Mouse (Mus musculus) retina, embryonic 14.5 days (tissue): Measurements from ENCODE around the gene Ppp1ca.

Experiments used
- DNase-seq: peaks from one replicate; pipeline ENCODE4 v3.0.0-alpha.2; 2015; ENCODE audit warnings: low spot score

The Ppp1ca gene

GRCm38 (mm10) chr19:4191528-4192250 lies at the start of gene Ppp1ca:
TSS of gene Ppp1ca (plus strand) at chr19:4192065.
- DNase-seq = peak; percentile 96

- DNase-seq = no peak
These were observed 49.3 kb upstream of the Ppp1ca start for GRCm38 (mm10) chr19:4142416-4143173.

DNA sequence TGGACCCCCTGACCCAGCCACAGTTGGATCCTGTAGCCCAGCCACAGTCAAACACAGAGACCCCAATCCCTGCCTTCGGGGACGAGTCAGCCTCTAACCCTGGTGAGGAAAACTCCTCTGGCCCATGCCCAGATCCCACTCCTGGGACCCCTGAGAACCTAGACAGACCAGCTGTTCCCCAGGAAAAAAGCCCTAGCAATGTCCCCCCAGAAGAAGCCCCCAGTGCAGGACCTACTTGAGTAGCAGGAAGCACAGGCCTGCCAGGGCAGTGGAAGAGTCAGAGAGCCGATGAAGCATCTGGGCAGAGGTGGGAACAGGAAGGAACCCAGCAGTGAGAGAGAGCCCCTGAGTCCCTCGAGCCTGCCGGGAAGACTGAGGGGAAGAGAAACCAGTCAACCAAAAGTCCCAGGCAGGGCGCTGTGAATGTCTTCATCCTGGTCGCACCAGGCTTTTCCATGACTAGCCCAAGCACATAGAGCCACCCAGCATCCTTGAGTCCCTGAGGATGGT lies 48.1 kb upstream of the Ppp1ca start, which contains the start of gene Cabp4:
Gene Cabp4 (minus strand): TSS at position 275 of the 510 bp plus-strand sequence.
- DNase-seq = no peak

- DNase-seq = no peak
These were observed 47.0 kb upstream of the Ppp1ca start for GRCm38 (mm10) chr19:4144550-4145498.

DNA sequence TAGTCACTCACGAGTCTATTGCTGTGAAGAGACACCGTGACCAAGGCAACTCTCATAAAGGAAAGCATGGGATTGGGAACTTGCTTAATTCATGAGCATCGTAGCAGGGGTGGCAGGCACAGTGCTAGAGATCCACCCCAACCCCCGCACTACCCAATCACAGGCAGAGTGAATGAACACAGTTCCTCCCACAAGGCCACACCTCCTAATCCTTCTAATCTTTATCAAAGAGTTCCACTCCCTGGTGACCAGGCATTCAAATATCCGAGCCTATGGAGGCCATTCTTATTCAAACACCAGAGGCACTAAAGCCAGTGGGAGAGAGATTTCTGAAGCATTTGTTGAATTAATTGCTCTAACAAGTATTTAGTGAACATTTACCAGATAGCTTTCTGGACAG lies 45.9 kb upstream of the Ppp1ca start:
- DNase-seq = no peak

DNA sequence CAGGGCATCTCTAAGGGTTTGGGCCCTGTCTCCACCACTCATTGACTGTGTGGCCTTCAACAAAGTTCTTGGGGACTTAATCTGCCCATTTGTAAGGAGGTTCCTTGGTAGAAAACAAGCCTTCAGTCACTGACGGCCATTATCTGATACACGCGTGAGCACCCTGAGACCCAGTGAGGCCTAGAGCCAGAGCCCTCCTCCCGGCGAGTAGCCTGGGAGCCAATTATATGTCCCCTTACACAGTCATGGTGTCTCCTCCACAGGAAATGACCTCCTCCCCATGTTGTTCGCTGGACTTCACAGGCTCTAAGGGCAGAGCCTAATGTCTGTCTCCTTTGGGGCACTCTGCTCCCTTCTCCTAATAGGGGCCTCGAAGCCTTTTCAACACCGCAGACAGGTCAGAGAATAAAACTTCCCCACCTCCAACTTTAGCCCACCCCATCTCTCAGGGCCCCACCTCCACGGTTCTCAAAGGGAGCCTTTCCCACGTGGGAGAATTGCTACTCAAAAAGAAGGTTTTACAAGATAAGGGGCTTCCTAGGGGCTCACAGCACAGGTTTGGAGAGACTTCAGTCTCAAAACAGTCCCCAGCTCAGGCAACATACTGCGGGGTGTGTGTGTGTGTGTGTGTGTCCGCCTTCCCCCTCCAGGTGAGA lies 45.4 kb upstream of the Ppp1ca start:
- no peak for DNase-seq

DNA sequence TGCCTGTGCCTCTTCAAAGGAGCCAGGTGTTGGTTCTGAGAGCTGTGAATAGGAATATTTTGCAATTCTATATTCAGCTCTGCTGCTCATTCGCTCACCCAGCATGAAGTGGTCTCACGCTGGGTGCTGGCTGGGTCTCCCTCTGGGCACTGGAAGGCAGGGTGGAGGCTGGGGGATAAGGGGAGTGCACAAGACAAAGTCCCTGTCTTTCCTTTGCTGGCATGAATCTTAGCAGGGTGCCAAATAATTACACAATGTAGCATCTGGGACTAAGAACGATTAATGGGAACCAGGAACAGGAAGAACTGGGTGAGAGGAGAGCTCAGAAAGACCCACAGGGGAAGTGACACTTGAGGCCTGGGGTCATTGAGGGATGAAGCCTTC lies 44.9 kb upstream of the Ppp1ca start:
- no peak for DNase-seq

DNA sequence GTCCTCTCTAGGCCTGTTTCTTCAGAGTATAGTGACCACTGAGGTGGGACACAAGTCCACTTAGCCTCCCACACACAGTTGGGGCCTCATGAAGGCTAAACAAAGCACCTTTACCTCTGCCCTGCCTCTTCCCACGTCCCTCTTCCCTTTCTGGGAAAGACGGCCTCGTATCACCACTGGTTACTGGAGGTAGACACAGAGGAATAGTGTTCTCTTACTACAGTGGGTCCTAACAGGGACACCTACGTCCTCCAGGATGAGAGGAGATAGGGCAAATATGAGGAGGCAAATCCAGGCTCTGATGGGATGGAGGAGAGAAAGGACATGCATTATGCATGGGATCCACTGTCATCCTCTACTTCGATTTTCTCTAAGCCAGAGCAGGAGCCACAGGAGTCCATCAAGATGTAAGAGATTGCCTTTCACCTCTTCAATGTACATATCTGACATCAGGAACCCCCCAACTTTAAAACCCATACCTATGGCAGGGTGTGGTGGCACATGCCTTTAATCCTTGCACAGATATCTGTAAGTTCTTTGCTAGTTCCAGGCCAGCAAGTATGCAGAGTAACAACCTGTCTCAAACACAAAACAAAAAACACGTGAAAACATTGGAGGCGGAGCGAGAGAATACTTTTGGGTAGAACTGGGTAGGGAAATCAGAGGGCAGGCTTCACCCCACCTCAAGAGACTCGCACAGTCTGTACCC lies 43.9 kb upstream of the Ppp1ca start:
- DNase-seq = no peak

DNA sequence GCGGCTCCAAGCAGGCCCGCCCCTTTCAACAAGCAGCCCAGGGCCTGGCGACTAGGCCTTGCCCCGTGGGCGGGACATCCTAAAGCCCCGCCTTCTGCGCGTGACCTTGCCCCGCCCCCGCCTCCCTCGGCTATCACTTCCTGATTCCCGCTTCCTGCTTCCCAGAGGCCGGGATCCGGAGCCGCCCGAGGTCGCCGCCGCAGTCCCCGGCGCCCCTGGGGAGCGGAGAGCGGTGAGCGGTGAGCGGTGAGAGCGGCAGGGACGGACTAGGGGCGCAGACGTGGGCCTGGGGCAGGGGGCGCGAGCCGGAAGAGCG lies 43.4 kb upstream of the Ppp1ca start, which contains the start of gene Coro1b:
Gene Coro1b (plus strand): TSS at position 129 of the 316 bp plus-strand sequence.
- peak; percentile 95 for DNase-seq

DNA sequence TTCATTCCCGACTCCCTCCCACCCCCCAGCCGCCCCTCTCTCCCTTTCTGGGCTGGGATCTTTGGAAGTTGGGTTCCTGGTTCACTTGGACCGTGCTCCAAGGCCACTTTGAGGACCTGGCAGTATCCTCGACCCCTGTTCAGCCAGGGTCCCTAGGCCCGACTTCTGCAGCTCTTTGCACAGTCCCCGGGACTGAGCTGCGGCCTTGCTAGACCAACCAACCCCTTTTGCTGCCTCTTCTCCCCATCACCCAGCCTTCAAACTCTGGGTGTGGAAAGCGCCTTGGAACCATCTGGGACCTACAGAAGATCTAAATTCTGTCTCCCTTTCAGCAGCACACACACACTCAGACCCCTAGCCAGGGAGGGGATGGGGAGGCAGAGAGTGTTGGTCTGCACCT lies 43.0 kb upstream of the Ppp1ca start:
- DNase-seq = no peak

DNA sequence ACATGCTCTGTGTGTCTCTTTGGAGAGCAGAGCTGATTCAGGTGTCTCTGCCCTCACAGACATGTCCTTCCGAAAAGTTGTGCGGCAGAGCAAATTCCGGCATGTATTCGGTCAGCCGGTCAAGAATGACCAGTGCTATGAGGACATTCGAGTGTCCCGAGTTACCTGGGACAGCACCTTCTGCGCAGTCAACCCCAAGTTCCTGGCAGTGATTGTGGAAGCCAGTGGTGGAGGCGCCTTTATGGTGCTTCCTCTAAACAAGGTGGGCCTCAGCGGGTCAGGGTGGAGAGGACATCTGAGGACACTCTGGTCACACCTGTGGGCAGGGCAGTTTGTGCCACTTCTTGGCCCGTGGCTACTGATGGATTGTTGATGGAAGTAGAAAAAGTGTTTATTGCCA lies 42.6 kb upstream of the Ppp1ca start:
- DNase-seq = no peak

DNA sequence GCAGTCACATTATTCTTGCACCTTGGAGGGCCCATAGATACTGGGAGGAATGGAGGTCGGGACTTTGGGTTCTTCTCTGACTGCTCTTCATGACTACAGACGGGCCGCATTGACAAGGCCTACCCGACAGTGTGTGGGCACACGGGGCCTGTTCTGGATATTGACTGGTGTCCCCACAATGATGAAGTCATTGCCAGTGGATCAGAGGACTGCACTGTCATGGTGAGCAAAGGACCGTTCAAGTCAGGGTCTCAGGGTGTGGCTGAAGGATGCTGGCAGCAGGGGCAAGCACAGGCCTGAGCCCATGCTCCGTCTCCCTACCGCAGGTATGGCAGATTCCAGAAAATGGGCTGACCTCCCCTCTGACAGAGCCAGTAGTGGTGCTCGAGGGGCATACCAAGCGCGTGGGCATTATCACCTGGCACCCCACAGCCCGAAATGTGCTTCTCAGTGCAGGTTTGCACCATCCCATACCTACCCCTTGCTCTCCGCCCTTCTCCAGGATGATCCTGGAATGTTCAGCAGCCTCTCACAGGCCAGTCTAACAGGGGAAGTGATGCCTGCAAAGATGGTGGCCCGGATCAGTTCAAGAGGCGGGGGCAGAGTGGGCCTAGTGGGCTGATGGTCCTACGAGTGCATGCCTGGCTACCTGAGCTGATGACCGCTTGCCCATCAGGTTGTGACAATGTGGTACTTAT lies 42.0 kb upstream of the Ppp1ca start:
- DNase-seq = no peak

DNA sequence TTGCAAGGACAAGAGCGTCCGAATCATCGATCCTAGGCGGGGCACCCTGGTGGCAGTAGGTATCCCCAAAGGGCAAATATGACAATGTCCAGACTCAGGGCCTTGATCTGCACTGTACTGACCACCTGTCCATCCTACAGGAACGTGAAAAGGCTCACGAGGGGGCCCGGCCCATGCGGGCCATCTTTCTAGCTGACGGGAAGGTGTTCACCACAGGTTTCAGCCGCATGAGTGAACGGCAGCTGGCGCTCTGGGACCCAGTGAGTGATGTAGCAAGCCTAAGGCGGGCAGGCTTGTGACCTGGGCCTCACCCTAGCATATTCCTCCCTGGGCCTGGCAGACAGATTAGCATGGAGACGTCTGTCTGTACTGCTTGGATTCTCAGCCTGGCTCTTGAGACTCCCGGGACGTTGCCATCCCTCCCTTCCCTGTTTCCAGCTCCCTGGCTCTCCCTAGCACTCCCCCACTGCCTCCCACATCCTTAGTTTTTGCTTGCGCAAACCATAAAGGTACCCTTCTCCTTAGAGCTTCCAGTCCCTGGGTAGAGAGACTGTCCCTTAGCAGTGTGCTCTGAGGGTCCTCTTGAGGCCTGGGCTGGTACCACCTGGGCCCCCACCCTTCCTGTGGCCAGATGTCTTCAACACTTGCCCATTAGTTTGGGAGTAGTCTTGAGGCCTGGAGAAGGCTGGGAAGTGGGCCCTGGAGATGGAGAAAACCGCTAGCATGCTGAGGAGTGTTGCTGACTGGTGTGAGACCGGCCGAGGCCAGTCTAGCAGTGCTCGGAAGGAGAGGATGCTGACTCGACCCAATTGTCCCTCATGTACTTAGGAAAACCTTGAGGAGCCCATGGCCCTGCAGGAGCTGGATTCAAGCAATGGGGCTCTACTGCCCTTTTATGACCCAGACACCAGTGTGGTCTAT lies 41.0 kb upstream of the Ppp1ca start:
- DNase-seq = no peak

GRCm38 (mm10) chr19:4151488-4151860 lies 40.4 kb upstream of the Ppp1ca start:
- no peak for DNase-seq

DNA sequence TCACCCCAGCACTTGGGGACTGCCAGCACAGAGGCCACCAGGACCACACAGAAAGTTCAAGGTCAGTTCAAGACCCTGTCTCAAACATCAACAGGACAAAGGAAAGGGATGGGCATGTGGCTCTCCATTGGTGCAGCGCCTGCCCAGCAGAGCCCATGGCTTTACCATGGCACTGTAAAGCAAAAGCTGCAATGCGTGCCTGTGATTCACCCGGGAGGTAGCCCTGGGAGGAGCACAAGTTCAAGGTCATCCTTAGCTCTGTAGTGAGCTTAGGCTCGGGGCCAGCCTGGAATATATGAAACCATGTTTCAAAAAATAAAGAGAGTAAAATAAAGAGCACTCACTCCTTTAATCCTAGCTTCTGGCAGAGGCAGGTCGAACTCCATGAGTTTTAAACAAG lies 40.0 kb upstream of the Ppp1ca start:
- DNase-seq = no peak

DNA sequence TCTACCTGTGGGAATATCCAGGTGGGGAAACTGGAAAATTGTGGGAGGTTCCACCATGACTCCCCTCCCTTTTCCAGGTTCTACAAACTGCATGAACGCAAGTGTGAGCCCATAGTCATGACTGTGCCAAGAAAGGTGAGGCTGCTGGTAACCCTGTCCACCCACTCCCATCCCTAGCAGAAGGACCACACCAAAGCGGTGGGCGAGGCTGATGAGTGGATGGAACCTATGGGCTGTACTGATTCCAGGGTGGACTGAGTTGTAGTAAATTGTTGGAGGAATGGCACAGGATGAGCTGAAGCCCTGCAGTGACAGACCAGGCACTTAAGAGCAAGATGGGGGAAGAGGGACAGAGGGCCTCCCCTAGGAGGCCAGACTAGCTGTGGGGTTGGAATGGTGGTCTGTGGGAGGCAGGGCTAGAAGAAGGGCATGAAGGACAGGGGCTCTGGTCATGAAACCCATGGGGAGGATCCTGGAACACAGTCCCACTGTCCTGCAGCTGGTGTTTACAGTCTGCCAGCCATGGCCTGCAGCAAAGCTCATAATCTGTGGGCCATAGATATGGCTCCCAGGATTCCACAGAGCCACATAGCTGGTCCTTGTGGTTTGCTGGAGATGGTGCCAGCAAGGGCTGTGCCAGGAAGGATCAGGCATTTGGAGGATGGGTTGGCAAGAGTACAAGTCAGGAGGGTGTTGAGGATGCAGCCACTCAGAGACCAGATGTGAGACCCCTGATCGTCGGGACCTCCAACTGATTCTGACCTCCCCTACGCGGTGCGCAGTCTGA lies 39.2 kb upstream of the Ppp1ca start:
- no peak for DNase-seq

DNA sequence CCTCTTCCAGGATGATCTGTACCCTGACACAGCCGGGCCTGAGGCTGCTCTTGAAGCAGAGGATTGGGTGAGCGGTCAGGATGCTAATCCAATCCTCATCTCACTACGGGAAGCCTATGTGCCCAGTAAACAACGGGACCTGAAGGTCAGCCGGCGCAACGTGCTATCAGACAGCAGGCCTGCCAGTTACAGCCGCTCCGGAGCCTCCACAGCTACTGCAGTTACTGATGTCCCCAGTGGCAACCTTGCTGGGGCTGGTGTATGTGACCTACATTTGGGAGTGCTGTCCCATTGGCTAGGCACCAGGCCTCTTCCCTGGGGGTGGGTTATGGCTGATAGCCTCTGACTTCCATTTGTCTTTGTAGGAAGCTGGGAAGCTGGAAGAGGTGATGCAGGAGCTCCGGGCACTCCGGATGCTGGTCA lies 38.6 kb upstream of the Ppp1ca start, which contains the start of gene Ptprcap:
Gene Ptprcap (plus strand): TSS at position 373 of the 423 bp plus-strand sequence.
- peak; percentile 36 for DNase-seq

DNA sequence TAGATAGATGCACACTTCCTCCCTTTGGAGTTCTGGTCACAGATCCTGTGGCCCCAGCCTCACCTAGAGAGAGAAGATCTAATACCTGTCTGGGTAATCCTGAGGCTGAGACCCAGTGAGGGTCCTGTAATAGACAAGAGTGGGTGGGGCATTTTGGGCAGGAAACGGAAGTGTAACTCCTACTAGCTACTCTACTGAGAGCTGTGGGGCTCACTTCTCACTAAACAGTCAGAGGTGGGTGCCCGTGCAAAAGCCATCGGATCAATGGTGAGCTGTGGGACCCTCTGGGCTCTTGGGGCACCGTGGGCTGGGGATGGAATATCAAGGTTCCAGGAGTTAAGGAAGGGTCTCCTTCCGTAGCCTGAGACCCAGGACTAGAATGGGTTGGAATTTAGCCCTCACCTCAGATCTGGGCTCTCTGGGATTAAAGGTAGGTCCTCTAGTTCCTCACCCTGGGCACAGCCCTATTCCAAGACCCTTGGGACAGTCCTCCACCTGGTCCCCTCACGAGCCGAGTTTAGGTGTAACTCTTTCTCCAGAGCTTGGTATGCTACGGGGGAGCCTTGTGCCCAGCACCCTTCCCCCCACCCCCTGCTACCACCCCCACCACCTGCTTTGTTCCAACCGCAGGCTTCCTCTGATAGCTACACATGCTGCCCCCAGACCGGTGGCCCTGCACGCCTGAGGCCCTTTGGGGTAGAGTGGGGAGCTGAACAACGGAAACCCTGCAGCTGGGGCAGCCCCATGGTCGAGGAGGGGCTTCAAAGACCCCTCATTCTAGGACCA lies 37.2 kb upstream of the Ppp1ca start:
- no peak for DNase-seq
